Mouse (Mus musculus) intestine, embryonic 14.5 days (tissue): ENCODE results near the gene Gmeb2. TPM values are rescaled to one million over a fixed set of nuclear protein-coding genes. Genes with fewer than 3 reads are reported as not detected.

Experiments used
- ATAC-seq: fragments of 200-750 bp; cut with Nextera tagmentation; replicated peaks from 2 replicates; pipeline ENCODE4 v1.8.0; 2017; ENCODE audit warnings: low read depth, moderate number of reproducible peaks, moderate TSS enrichment, moderate library complexity; ENCODE audit not compliant: low FRiP score, low TSS enrichment
- DNase-seq: peaks from one replicate; pipeline ENCODE4 v3.0.0-alpha.2; 2018; ENCODE audit warnings: low spot score
- H3K27ac ChIP-seq: fragments of 300-500 bp; sonication (generic); 2 replicates; pipeline ENCODE4 v1.5.1; 2014; ENCODE audit warnings: low read depth, mild to moderate bottlenecking, control low read depth
- H3K27me3 ChIP-seq: fragments of 300-500 bp; sonication (generic); replicated peaks from 2 replicates; pipeline ENCODE4 v1.6.1; 2014; ENCODE audit warnings: low read length, control low read depth; ENCODE audit not compliant: control insufficient read depth, insufficient read depth
- H3K36me3 ChIP-seq: fragments of 300-500 bp; sonication (generic); 2 replicates; pipeline ENCODE4 v1.6.1; 2014; ENCODE audit warnings: low read length, control low read depth; ENCODE audit not compliant: control insufficient read depth, insufficient read depth
- H3K4me1 ChIP-seq: fragments of 300-500 bp; sonication (generic); replicated peaks from 2 replicates; pipeline ENCODE4 v1.6.1; 2014; ENCODE audit warnings: low read length, control low read depth, mixed read lengths; ENCODE audit not compliant: control insufficient read depth, insufficient read depth
- H3K4me2 ChIP-seq: fragments of 300-500 bp; sonication (generic); 2 replicates; pipeline ENCODE4 v1.6.1; 2014; ENCODE audit warnings: low read length
- H3K4me3 ChIP-seq: fragments of 300-500 bp; sonication (generic); 2 replicates; pipeline ENCODE4 v1.5.1; 2014; ENCODE audit warnings: low read depth, low read length, control low read depth, mixed read lengths
- H3K9ac ChIP-seq: fragments of 300-500 bp; sonication (generic); 2 replicates; pipeline ENCODE4 v1.6.1; 2014; ENCODE audit warnings: mild to moderate bottlenecking, low read length
- H3K9me3 ChIP-seq: fragments of 300-500 bp; sonication (generic); 2 replicates; pipeline ENCODE4 v1.6.1; 2016; ENCODE audit warnings: low read length, control low read depth; ENCODE audit not compliant: control insufficient read depth
- WGBS: fragments of 180-500 bp; shearing (Covaris S2); extraction: QIAGEN DNeasy Blood & Tissue Kit; methylation state at CpG from one replicate; pipeline ENCODE4 v1.1.7; 2014; 5-methylcytosine and 5-hydroxymethylcytosine counted together
- polyA plus RNA-seq: library from polyadenylated mRNA; unstranded; fragments of >200 nt; fragmentation: Nextera tagmentation; extraction: Ambion mirVana; gene quantifications from 2 replicates; pipeline ENCODE4 v1.2.1, GENCODE M21; 2014

The Gmeb2 gene
- polyA plus RNA-seq, 1 experiment from 2014 or later: 16.6 TPM

GRCm38 (mm10) chr2:181287338-181287957, 387 bp downstream of the Gmeb2 start:
- Histone ChIP-seq H3K4me1 (peaks cover 13% of the 10 kb centered on the region), H3K4me3 (peak overlapping the region; percentile 59), H3K27me3 (no peaks in the 10 kb centered on the region), H3K27ac (peak overlapping the region; percentile 89), H3K9ac (peak overlapping the region; percentile 79), H3K9me3 (no peaks in the 10 kb centered on the region), H3K4me2 (peak overlapping the region; percentile 91), H3K36me3 (peaks cover 12% of the 10 kb centered on the region; the same call in 1 of the 2 replicates)
- DNase-seq: peak; percentile 92
- ATAC-seq: peak; percentile 87
- 0% methylated on average over 36 of the region's 71 CpGs for WGBS

GRCm38 (mm10) chr2:181286629-181287337, 1.1 kb downstream of the Gmeb2 start:
- ATAC-seq (no peak), DNase-seq (no peak)
- Histone ChIP-seq H3K27me3 (no peaks in the 10 kb centered on the region), H3K9ac (peak overlapping the region; percentile 79), H3K4me1 (peaks cover 13% of the 10 kb centered on the region), H3K4me3 (peak overlapping the region; percentile 59), H3K36me3 (peaks cover 12% of the 10 kb centered on the region; the same call in 1 of the 2 replicates), H3K4me2 (peak overlapping the region; percentile 91), H3K9me3 (no peaks in the 10 kb centered on the region), H3K27ac (peak overlapping the region; percentile 89)
- WGBS: 52% methylated on average over 6 of the region's 6 CpGs

GRCm38 (mm10) chr2:181279968-181280367, 7.9 kb downstream of the Gmeb2 start:
- Histone ChIP-seq H3K4me2 (no peak overlapping the region), H3K36me3 (peaks cover 60% of the 10 kb centered on the region), H3K9ac (no peak overlapping the region), H3K9me3 (no peaks in the 10 kb centered on the region), H3K27ac (no peak overlapping the region), H3K4me3 (no peak overlapping the region), H3K27me3 (no peaks in the 10 kb centered on the region), H3K4me1 (no peaks in the 10 kb centered on the region)
- DNase-seq: no peak
- WGBS: 85% methylated on average over 1 of the region's 1 CpGs
- no peak for ATAC-seq

- 74% methylated on average over 3 of the region's 3 CpGs for WGBS
Observed at GRCm38 (mm10) chr2:181277866-181278265, 10.0 kb downstream of the Gmeb2 start.

GRCm38 (mm10) chr2:181276766-181277165, 11.1 kb downstream of the Gmeb2 start:
- WGBS: 61% methylated on average over 1 of the region's 1 CpGs
- H3K27me3 ChIP-seq: no peaks in the 10 kb centered on the region
- no peaks in the 10 kb centered on the region for H3K4me1 ChIP-seq
- no peaks in the 10 kb centered on the region for H3K9me3 ChIP-seq
- H3K4me3 ChIP-seq: no peak overlapping the region
- H3K27ac ChIP-seq: no peak overlapping the region
- no peak for DNase-seq
- no peak overlapping the region for H3K9ac ChIP-seq
- no peak overlapping the region for H3K4me2 ChIP-seq
- H3K36me3 ChIP-seq: peaks cover 68% of the 10 kb centered on the region
- no peak for ATAC-seq

More at GRCm38 (mm10) chr2:181277866-181278265, 10.0 kb downstream of the Gmeb2 start:
- DNase-seq (no peak), ATAC-seq (no peak)
- H3K4me2 ChIP-seq: no peak overlapping the region
- no peaks in the 10 kb centered on the region for H3K27me3 ChIP-seq
- no peaks in the 10 kb centered on the region for H3K4me1 ChIP-seq
- peaks cover 66% of the 10 kb centered on the region for H3K36me3 ChIP-seq
- H3K9me3 ChIP-seq: no peaks in the 10 kb centered on the region
- H3K27ac ChIP-seq: no peak overlapping the region
- H3K4me3 ChIP-seq: no peak overlapping the region
- H3K9ac ChIP-seq: no peak overlapping the region

GRCm38 (mm10) chr2:181274639-181275038, 13.2 kb downstream of the Gmeb2 start:
- Histone ChIP-seq H3K36me3 (peaks cover 72% of the 10 kb centered on the region), H3K9ac (no peak overlapping the region), H3K4me3 (no peak overlapping the region), H3K27me3 (no peaks in the 10 kb centered on the region), H3K9me3 (no peaks in the 10 kb centered on the region), H3K27ac (no peak overlapping the region), H3K4me2 (no peak overlapping the region), H3K4me1 (no peaks in the 10 kb centered on the region)
- no peak for DNase-seq
- WGBS: 87% methylated on average over 4 of the region's 4 CpGs
- ATAC-seq: no peak

- peaks cover 73% of the 10 kb centered on the region for H3K36me3 ChIP-seq
- H3K4me1 ChIP-seq: no peaks in the 10 kb centered on the region
- no peaks in the 10 kb centered on the region for H3K9me3 ChIP-seq
- no peak overlapping the region for H3K9ac ChIP-seq
- no peak overlapping the region for H3K4me2 ChIP-seq
- DNase-seq: no peak
- no peaks in the 10 kb centered on the region for H3K27me3 ChIP-seq
- WGBS: 94% methylated on average over 1 of the region's 2 CpGs
- no peak for ATAC-seq
- no peak overlapping the region for H3K4me3 ChIP-seq
- no peak overlapping the region for H3K27ac ChIP-seq
Observed at GRCm38 (mm10) chr2:181273829-181274228, 14.0 kb downstream of the Gmeb2 start.

GRCm38 (mm10) chr2:181272092-181272491, 15.7 kb downstream of the Gmeb2 start:
- H3K27ac ChIP-seq: no peak overlapping the region
- H3K4me3 ChIP-seq: no peak overlapping the region
- no peaks in the 10 kb centered on the region for H3K9me3 ChIP-seq
- no peak overlapping the region for H3K4me2 ChIP-seq
- H3K27me3 ChIP-seq: no peaks in the 10 kb centered on the region
- H3K4me1 ChIP-seq: no peaks in the 10 kb centered on the region
- DNase-seq: no peak
- no peak for ATAC-seq
- no peak overlapping the region for H3K9ac ChIP-seq
- 79% methylated on average over 2 of the region's 2 CpGs for WGBS
- H3K36me3 ChIP-seq: peaks cover 70% of the 10 kb centered on the region
